Mouse (Mus musculus): ENCODE data around the gene Treh.

Treh gene

GRCm38 (mm10) chr9:44715109-44715508, 42.1 kb downstream of the Treh start:
- no peak for DNase-seq (ENCODE audit: extremely low spot score, low read depth, low spot score)

- DNase-seq (ENCODE audit: extremely low spot score, low read depth, low spot score), result no peak
Observed at GRCm38 (mm10) chr9:44715705-44716362, 42.8 kb downstream of the Treh start.

GRCm38 (mm10) chr9:44716997-44717821, 44.2 kb downstream of the Treh start:
- no peak for DNase-seq (ENCODE audit: extremely low spot score, low read depth, low spot score)

- DNase-seq (ENCODE audit: extremely low spot score, low read depth, low spot score), result no peak
Observed at GRCm38 (mm10) chr9:44717822-44718242, 44.8 kb downstream of the Treh start.

- DNase-seq (ENCODE audit: extremely low spot score, low read depth, low spot score), result no peak
Observed at GRCm38 (mm10) chr9:44718937-44719631, 46.1 kb downstream of the Treh start.

GRCm38 (mm10) chr9:44719632-44720357, 46.8 kb downstream of the Treh start:
- DNase-seq (ENCODE audit: extremely low spot score, low read depth, low spot score), result no peak

- DNase-seq (ENCODE audit: extremely low spot score, low read depth, low spot score), result no peak
Observed at GRCm38 (mm10) chr9:44720358-44721153, 47.5 kb downstream of the Treh start.

GRCm38 (mm10) chr9:44721154-44721876, 48.3 kb downstream of the Treh start:
- no peak for DNase-seq (ENCODE audit: extremely low spot score, low read depth, low spot score)

GRCm38 (mm10) chr9:44721877-44722186, 48.8 kb downstream of the Treh start:
- DNase-seq (ENCODE audit: extremely low spot score, low read depth, low spot score), result no peak

GRCm38 (mm10) chr9:44722575-44722974, 49.5 kb downstream of the Treh start:
- DNase-seq (ENCODE audit: extremely low spot score, low read depth, low spot score), result no peak

GRCm38 (mm10) chr9:44723008-44723407, 50.0 kb downstream of the Treh start:
- DNase-seq (ENCODE audit: extremely low spot score, low read depth, low spot score), result no peak

- DNase-seq (ENCODE audit: extremely low spot score, low read depth, low spot score), result no peak
Observed at GRCm38 (mm10) chr9:44723521-44724041, 50.5 kb downstream of the Treh start.

GRCm38 (mm10) chr9:44724223-44724622, 51.2 kb downstream of the Treh start:
- no peak for DNase-seq (ENCODE audit: extremely low spot score, low read depth, low spot score)

GRCm38 (mm10) chr9:44724665-44725064, 51.6 kb downstream of the Treh start:
- no peak for DNase-seq (ENCODE audit: extremely low spot score, low read depth, low spot score)

- no peak for DNase-seq (ENCODE audit: extremely low spot score, low read depth, low spot score)
Observed at GRCm38 (mm10) chr9:44726431-44727146, 53.6 kb downstream of the Treh start.

- DNase-seq (ENCODE audit: extremely low spot score, low read depth, low spot score), result no peak
Observed at GRCm38 (mm10) chr9:44727441-44727840, 54.4 kb downstream of the Treh start.

GRCm38 (mm10) chr9:44732130-44732549, 59.1 kb downstream of the Treh start:
- no peak for DNase-seq (ENCODE audit: extremely low spot score, low read depth, low spot score)

GRCm38 (mm10) chr9:44732921-44733530, 60.0 kb downstream of the Treh start:
- no peak for DNase-seq (ENCODE audit: extremely low spot score, low read depth, low spot score)

Data from hindlimb bud, embryonic 11.5 days (tissue).